Mouse (Mus musculus) lung, embryonic 16.5 days (tissue): ENCODE measurements around the gene Gm49510. TPM values are rescaled to one million over a fixed set of nuclear protein-coding genes. Genes with fewer than 3 reads are reported as not detected.
"Not testable (repeated sequence)": the region's sequence is repeated elsewhere in the genome, so short reads cannot be mapped to it uniquely, and the experiment has no call there.

Experiments
- ATAC-seq: fragments of 200-750 bp; cut with Nextera tagmentation; 2 replicates; pipeline ENCODE4 v1.8.0; 2017; ENCODE audit warnings: low read depth, mild to moderate bottlenecking, moderate library complexity
- H3K27ac ChIP-seq: fragments of 300-500 bp; sonication (generic); 2 replicates; pipeline ENCODE4 v1.5.1; 2014; ENCODE audit warnings: mild to moderate bottlenecking, control low read depth, low read length
- H3K27me3 ChIP-seq: fragments of 300-500 bp; sonication (generic); 2 replicates; pipeline ENCODE4 v1.6.1; 2014; ENCODE audit warnings: low read depth, low read length, mixed read lengths; ENCODE audit not compliant: control insufficient read depth, insufficient read depth
- H3K36me3 ChIP-seq: fragments of 300-500 bp; sonication (generic); 2 replicates; pipeline ENCODE4 v1.6.1; 2014; ENCODE audit warnings: low read length; ENCODE audit not compliant: control insufficient read depth, insufficient read depth
- H3K4me1 ChIP-seq: fragments of 300-500 bp; sonication (generic); replicated peaks from 2 replicates; pipeline ENCODE4 v1.6.1; 2014; ENCODE audit warnings: low read length, mixed read lengths; ENCODE audit not compliant: control insufficient read depth, insufficient read depth
- H3K4me2 ChIP-seq: fragments of 300-500 bp; sonication (generic); 2 replicates; pipeline ENCODE4 v1.6.1; 2014; ENCODE audit warnings: low read depth, low read length, control low read depth
- H3K4me3 ChIP-seq: fragments of 300-500 bp; sonication (generic); 2 replicates; pipeline ENCODE4 v1.5.1; 2014; ENCODE audit warnings: mild to moderate bottlenecking, low read length, control low read depth
- H3K9ac ChIP-seq: fragments of 300-500 bp; sonication (generic); 2 replicates; pipeline ENCODE4 v1.6.1; 2014; ENCODE audit warnings: low read length, control low read depth
- H3K9me3 ChIP-seq: fragments of 300-500 bp; sonication (generic); 2 replicates; pipeline ENCODE4 v1.6.1; 2016; ENCODE audit warnings: low read length; ENCODE audit not compliant: control insufficient read depth
- WGBS: fragments of 180-500 bp; shearing (Covaris S2); extraction: QIAGEN DNeasy Blood & Tissue Kit; methylation state at CpG from one replicate; pipeline ENCODE4 v1.1.7; 2014; 5-methylcytosine and 5-hydroxymethylcytosine counted together
- polyA plus RNA-seq: library from polyadenylated mRNA; unstranded; fragments of >200 nt; fragmentation: Nextera tagmentation; extraction: Ambion mirVana; gene quantifications from 2 replicates; pipeline ENCODE4 v1.2.1, GENCODE M21; 2015

Gm49510 gene
- polyA plus RNA-seq, 1 experiment from 2014 or later = 0.59 TPM

DNA sequence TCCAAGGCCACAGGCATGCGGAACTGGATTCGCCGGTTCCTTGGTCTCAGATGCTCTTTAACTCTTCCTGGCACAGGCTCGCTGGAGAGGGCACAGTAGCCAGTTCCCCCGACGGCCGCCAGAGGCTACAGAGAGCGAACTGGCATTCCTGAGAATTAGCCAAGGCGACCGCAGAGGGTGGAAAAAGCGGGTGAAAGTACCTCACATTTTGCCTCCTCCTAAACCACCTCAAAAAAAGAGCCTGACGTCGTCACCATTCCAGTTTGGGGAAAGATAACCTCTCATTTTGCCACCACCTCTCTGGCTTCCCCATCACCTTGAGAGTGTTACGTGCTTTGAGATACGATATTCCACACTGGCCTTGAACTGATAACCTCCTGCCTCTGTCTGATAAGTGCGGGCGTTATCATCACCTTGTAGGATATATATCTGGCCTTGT, 23.2 kb upstream of the Gm49510 start:
- Histone ChIP-seq H3K9ac (peak overlapping the region; percentile 87), H3K4me1 (peaks cover 28% of the 10 kb centered on the region), H3K4me3 (peak overlapping the region; percentile 79), H3K9me3 (no peaks in the 10 kb centered on the region), H3K27me3 (no peaks in the 10 kb centered on the region), H3K4me2 (peak overlapping the region; percentile 82), H3K27ac (peak overlapping the region; percentile 99), H3K36me3 (peaks cover 3% of the 10 kb centered on the region)
- under 1% methylated on average over 17 of the region's 17 CpGs for WGBS
- peak; percentile 41 for ATAC-seq

- ATAC-seq = peak; percentile 89
- peaks cover 8% of the 10 kb centered on the region for H3K36me3 ChIP-seq
- H3K4me1 ChIP-seq = peaks cover 28% of the 10 kb centered on the region
- H3K9me3 ChIP-seq = no peaks in the 10 kb centered on the region
- H3K4me2 ChIP-seq = peak within 1 kb of the TSS; percentile 82
- 2% methylated on average over 30 of the region's 95 CpGs for WGBS
- no peaks in the 10 kb centered on the region for H3K27me3 ChIP-seq
- H3K9ac ChIP-seq = peak within 1 kb of the TSS; percentile 87
- H3K27ac ChIP-seq = peak within 1 kb of the TSS; percentile 99
- peak within 1 kb of the TSS; percentile 79 for H3K4me3 ChIP-seq
Observed at GRCm38 (mm10) chr15:78876991-78877809, 22.3 kb upstream of the Gm49510 start, which contains the start of gene Gga1. Gene Gga1 (plus strand): TSS chr15:78877190.

GRCm38 (mm10) chr15:78877810-78878390, 21.6 kb upstream of the Gm49510 start:
- H3K36me3 ChIP-seq = peaks cover 11% of the 10 kb centered on the region
- no peaks in the 10 kb centered on the region for H3K27me3 ChIP-seq
- peak overlapping the region; percentile 82 for H3K4me2 ChIP-seq
- peak overlapping the region; percentile 79 for H3K4me3 ChIP-seq
- peak overlapping the region; percentile 99 for H3K27ac ChIP-seq
- peak overlapping the region; percentile 87 for H3K9ac ChIP-seq
- peaks cover 28% of the 10 kb centered on the region for H3K4me1 ChIP-seq
- WGBS = under 1% methylated on average over 14 of the region's 17 CpGs
- no peak for ATAC-seq
- no peaks in the 10 kb centered on the region for H3K9me3 ChIP-seq

- WGBS = 15% methylated on average over 7 of the region's 7 CpGs
- Histone ChIP-seq H3K4me2 (peak overlapping the region; percentile 82), H3K9ac (peak overlapping the region; percentile 37; the same call in 1 of the 2 replicates), H3K4me1 (peaks cover 23% of the 10 kb centered on the region), H3K27ac (peak overlapping the region; percentile 69), H3K4me3 (0 out of 2 replicates have a peak overlapping the region, but pooled peaks have one; percentile 2), H3K36me3 (peaks cover 15% of the 10 kb centered on the region)
- H3K27me3 ChIP-seq, ATAC-seq, H3K9me3 ChIP-seq: not testable (repeated sequence)
Observed at GRCm38 (mm10) chr15:78878792-78879516, 20.5 kb upstream of the Gm49510 start.

- no peaks in the 10 kb centered on the region for H3K9me3 ChIP-seq
- WGBS = 91% methylated on average over 8 of the region's 8 CpGs
- no peak overlapping the region for H3K4me3 ChIP-seq
- peaks cover 18% of the 10 kb centered on the region for H3K4me1 ChIP-seq
- ATAC-seq = no peak
- H3K9ac ChIP-seq = no peak overlapping the region
- no peaks in the 10 kb centered on the region for H3K27me3 ChIP-seq
- peaks cover 27% of the 10 kb centered on the region for H3K36me3 ChIP-seq
- no peak overlapping the region for H3K27ac ChIP-seq
- H3K4me2 ChIP-seq = no peak overlapping the region
Observed at GRCm38 (mm10) chr15:78880432-78880831, 19.0 kb upstream of the Gm49510 start.

DNA sequence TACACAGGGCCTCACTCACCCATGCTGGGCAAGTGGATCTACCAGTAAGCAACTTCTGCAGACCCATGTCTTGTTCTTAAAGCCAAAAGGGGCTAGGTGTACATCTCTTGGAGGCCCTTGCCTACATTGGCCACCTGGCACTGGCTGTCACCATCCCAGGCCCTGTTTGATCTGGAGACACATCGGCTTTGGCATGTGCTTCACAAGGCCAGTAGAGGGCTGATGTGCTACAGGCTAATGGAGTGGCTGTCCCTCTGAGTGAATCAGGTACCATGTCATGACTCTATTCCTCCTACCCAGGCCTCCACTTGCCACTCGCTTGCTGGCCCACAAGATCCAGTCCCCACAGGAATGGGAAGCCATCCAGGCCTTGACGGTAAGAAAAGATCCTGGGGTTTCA, 17.6 kb upstream of the Gm49510 start:
- Histone ChIP-seq H3K4me2 (no peak overlapping the region), H3K9ac (no peak overlapping the region), H3K4me1 (peaks cover 14% of the 10 kb centered on the region), H3K36me3 (peaks cover 39% of the 10 kb centered on the region), H3K27me3 (no peaks in the 10 kb centered on the region), H3K4me3 (no peak overlapping the region), H3K27ac (no peak overlapping the region), H3K9me3 (no peaks in the 10 kb centered on the region)
- ATAC-seq = no peak
- WGBS = 90% methylated on average over 3 of the region's 3 CpGs

GRCm38 (mm10) chr15:78889401-78889853, 10.0 kb upstream of the Gm49510 start:
- Histone ChIP-seq H3K27me3 (no peaks in the 10 kb centered on the region), H3K9me3 (no peaks in the 10 kb centered on the region), H3K27ac (peak overlapping the region; percentile 43), H3K9ac (peak overlapping the region; percentile 11; the same call in 1 of the 2 replicates), H3K4me1 (peaks cover 13% of the 10 kb centered on the region), H3K36me3 (peaks cover 40% of the 10 kb centered on the region), H3K4me2 (peak overlapping the region; percentile 9; the same call in 1 of the 2 replicates), H3K4me3 (no peak overlapping the region)
- 16% methylated on average over 13 of the region's 13 CpGs for WGBS
- ATAC-seq = peak; percentile 74

DNA sequence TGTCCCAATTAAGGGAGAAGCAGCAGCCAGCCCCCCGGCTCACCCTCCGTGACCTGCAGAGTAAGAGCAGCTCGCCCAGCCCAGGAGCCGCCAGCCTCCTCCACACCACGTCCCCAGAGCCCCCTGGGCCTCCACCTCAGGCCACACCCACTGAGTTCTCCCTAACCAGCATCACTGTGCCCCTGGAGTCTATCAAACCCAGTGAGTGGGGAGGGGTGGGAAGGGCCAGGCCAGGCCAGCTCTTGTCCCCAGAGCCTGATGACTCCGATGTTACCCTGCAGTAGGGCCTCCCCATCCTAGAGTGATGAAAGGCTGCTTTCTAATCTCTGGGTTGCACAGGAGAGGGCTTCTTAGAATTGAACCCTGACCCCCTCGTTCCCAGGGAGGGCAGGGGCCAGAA, 7.0 kb upstream of the Gm49510 start:
- Histone ChIP-seq H3K27me3 (no peaks in the 10 kb centered on the region), H3K4me1 (peaks cover 15% of the 10 kb centered on the region), H3K4me3 (no peak overlapping the region), H3K9ac (no peak overlapping the region), H3K27ac (no peak overlapping the region), H3K4me2 (no peak overlapping the region), H3K9me3 (no peaks in the 10 kb centered on the region), H3K36me3 (peaks cover 15% of the 10 kb centered on the region; the same call in 1 of the 2 replicates)
- 60% methylated on average over 7 of the region's 7 CpGs for WGBS
- ATAC-seq = no peak

- H3K27ac ChIP-seq = no peak overlapping the region
- no peaks in the 10 kb centered on the region for H3K9me3 ChIP-seq
- H3K36me3 ChIP-seq = peaks cover 8% of the 10 kb centered on the region; the same call in 1 of the 2 replicates
- H3K4me3 ChIP-seq = no peak overlapping the region
- H3K4me1 ChIP-seq = peaks cover 18% of the 10 kb centered on the region
- WGBS = 64% methylated on average over 13 of the region's 13 CpGs
- no peak for ATAC-seq
- no peak overlapping the region for H3K4me2 ChIP-seq
- no peaks in the 10 kb centered on the region for H3K27me3 ChIP-seq
- H3K9ac ChIP-seq = no peak overlapping the region
Observed at GRCm38 (mm10) chr15:78894726-78895125, 4.7 kb upstream of the Gm49510 start.
